Mouse (Mus musculus): Measurements from ENCODE around the gene Bloc1s3. TPM values are rescaled to one million over a fixed set of nuclear protein-coding genes. Genes with fewer than 3 reads are reported as not detected.

Bloc1s3 gene
- 4.3 and 5.0 TPM in 2 replicates for polyA plus RNA-seq (2016; fragmentation: Nextera tagmentation; extraction: Ambion mirVana)

DNA sequence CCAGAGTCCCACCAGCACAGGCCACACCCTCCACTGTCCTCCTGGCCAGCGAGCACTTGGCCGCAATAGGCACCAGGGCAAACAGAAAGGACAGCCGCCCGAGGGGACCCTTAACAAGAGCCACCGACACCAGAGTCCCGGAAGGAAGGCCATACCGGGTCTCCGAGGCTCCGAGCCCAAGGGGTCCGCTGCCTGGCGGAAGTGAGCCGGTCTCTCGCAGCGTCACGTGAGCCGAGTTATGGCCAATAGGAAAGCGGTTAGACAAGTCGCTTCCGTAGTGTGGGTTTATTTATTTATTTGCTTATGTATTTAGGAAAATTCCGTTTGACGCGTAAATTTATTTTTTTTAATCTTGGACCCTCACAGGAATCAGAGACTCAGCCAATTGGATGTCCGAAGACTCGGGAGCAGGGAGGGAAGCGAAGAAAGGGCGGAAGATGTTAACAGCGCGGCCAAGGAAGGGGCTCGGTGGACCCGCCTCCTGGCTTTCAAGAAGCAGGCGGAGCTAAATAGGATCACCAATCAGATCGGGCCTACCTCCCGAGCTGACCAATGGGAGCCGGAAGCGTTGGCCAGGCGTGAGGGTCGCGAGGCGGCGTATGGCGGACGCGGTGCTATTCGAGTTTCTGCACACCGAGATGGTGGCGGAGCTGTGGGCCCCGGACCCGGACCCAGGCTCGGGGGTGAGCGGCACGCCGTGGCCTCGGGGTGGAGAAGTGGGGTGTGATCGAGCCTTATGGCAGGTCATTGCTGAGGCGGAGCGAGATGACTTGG, at the start of gene Bloc1s3, which contains the start of gene Trappc6a:
TSS of gene Bloc1s3 (minus strand) at position 218 of the 774 bp plus-strand sequence.
TSS of gene Trappc6a (plus strand) at position 246 of the 774 bp plus-strand sequence.
- no peaks in the 10 kb centered on the region for H3K36me3 ChIP-seq
- under 1% methylated on average over 56 of the region's 56 CpGs for WGBS
- ATAC-seq (ENCODE audit: low FRiP score, low read depth): peak; percentile 94
- H3K27me3 ChIP-seq: no peaks in the 10 kb centered on the region; the same call in 1 of the 2 replicates
- peak within 1 kb of the TSS; percentile 88 for H3K4me2 ChIP-seq (replicated peaks)
- H3K27ac ChIP-seq (replicated peaks): peak within 1 kb of the TSS; percentile 83
- H3K9ac ChIP-seq (replicated peaks): peak within 1 kb of the TSS; percentile 86
- peak within 1 kb of the TSS; percentile 78 for H3K4me3 ChIP-seq
- H3K9me3 ChIP-seq: no peaks in the 10 kb centered on the region
- H3K4me1 ChIP-seq: peaks cover 20% of the 10 kb centered on the region

DNA sequence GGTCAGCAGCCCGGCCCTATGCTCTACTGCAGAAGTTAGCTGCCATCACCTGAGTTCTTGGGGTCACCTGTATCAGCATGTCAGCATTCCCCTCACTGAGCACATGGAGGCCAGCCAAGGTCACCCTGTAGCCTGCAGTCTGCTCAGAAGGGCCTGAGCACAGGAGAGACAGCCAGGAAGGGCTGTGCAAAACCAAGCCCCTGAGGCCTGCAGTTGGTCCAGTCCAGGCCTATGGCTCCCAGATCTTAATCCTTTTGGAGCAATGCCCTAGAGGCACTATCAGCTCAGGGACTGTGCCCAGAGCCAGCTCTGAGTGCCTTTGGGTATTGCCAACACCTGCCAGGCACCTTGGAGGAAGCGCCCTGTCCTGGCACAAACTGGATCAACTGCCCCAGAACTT, 48.9 kb upstream of the Bloc1s3 start:
- Histone ChIP-seq H3K27ac (replicated peaks) (no peak overlapping the region), H3K4me1 (peaks cover 37% of the 10 kb centered on the region), H3K4me2 (replicated peaks) (no peak overlapping the region), H3K4me3 (no peak overlapping the region), H3K9ac (replicated peaks) (no peak overlapping the region), H3K9me3 (no peaks in the 10 kb centered on the region), H3K36me3 (peaks cover 44% of the 10 kb centered on the region), H3K27me3 (no peaks in the 10 kb centered on the region)
- 91% methylated on average over 2 of the region's 2 CpGs for WGBS
- no peak for ATAC-seq (ENCODE audit: low FRiP score, low read depth)

DNA sequence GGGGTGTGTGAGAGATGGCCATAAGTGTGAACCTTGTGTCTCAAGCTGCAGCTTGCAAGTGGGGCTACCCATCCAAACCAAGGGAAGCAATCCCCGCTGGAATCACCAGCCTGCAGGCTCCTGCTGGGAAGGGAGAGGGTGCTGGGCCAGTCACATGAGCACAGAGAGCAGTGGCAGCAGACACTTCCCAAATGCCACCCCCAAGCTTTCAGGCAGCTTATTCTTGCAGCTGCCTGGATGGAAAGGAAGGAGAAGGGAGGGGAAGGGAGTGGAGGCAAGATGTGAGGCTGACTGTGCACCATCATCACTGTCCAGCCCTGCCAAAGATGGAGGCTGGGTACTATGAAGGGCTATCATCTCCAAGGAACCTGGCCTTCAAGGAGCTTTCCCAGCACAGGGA, 46.0 kb upstream of the Bloc1s3 start:
- Histone ChIP-seq H3K27ac (replicated peaks) (no peak overlapping the region), H3K36me3 (peaks cover 44% of the 10 kb centered on the region), H3K4me2 (replicated peaks) (no peak overlapping the region), H3K9ac (replicated peaks) (no peak overlapping the region), H3K4me1 (peaks cover 15% of the 10 kb centered on the region), H3K27me3 (no peaks in the 10 kb centered on the region), H3K9me3 (no peaks in the 10 kb centered on the region), H3K4me3 (no peak overlapping the region)
- WGBS: 84% methylated on average over 1 of the region's 1 CpGs
- ATAC-seq (ENCODE audit: low FRiP score, low read depth): no peak

DNA sequence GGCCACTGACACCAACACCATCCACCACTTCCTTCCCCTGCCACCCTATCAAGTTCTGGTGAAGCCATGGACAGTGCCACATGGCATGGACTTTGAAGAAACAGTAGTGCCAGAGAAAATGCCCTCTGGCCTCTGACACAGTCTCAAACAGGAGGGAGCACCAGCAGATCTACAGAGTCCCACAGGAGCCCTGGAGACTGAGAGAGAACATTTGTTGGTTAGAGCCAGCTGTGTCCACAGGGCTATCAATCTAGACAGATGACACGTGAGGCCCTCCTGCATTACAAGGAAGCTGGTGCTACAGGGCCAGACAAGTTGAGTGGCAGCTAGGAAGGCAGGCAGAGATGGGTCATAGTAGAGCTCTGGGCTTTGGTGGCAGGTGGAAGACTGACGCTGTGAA, 44.3 kb upstream of the Bloc1s3 start:
- Histone ChIP-seq H3K4me1 (no peaks in the 10 kb centered on the region), H3K27me3 (no peaks in the 10 kb centered on the region), H3K27ac (replicated peaks) (no peak overlapping the region), H3K9ac (replicated peaks) (no peak overlapping the region), H3K36me3 (peaks cover 33% of the 10 kb centered on the region), H3K4me2 (replicated peaks) (no peak overlapping the region), H3K9me3 (no peaks in the 10 kb centered on the region), H3K4me3 (no peak overlapping the region)
- ATAC-seq (ENCODE audit: low FRiP score, low read depth): no peak
- 89% methylated on average over 2 of the region's 2 CpGs for WGBS

DNA sequence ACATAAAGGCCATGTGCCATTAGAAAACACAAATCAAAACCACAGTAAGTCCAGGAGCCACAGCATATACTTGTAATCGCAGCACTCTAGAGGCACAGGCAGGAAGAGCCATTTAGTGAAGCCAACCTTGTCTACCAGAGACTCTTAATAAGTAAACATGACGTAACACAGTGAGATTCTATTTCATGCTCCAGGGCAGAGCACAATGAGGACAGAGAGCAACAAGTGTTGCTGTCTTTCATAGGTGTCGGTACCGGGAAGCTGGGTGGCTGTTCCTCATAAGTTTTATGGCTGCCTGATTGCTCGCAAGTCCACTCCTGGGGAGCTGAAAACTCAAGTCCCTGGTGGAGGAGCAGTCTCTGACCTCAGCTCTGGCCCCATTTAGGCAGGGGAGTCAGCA, 43.5 kb upstream of the Bloc1s3 start:
- H3K4me2 ChIP-seq (replicated peaks): no peak overlapping the region
- H3K9me3 ChIP-seq: no peaks in the 10 kb centered on the region
- no peak overlapping the region for H3K4me3 ChIP-seq
- ATAC-seq (ENCODE audit: low FRiP score, low read depth): no peak
- no peaks in the 10 kb centered on the region for H3K4me1 ChIP-seq
- no peak overlapping the region for H3K9ac ChIP-seq (replicated peaks)
- no peaks in the 10 kb centered on the region for H3K27me3 ChIP-seq
- H3K27ac ChIP-seq (replicated peaks): no peak overlapping the region
- H3K36me3 ChIP-seq: peaks cover 33% of the 10 kb centered on the region
- WGBS: 93% methylated on average over 5 of the region's 5 CpGs

DNA sequence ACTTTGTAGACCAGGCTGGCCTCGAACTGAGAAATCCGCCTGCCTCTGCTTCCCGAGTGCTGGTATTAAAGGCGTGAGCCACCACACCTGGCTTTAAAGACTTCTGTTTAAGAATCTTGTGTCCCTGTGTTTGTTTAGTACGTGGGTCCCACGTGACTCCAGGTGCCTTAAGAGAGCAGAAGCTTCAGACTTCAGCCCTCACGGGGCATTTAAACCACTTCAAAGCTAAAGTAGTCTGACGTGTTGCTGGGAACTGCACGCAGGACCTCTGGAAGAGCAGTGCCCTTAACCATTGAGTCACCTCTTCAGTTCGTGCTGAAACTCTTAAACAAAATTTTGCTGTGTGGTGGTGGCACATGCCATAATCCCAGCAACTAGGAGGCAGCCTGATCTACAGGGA, 41.2 kb upstream of the Bloc1s3 start:
- no peak for ATAC-seq (ENCODE audit: low FRiP score, low read depth)
- H3K4me1 ChIP-seq: no peaks in the 10 kb centered on the region
- no peaks in the 10 kb centered on the region for H3K9me3 ChIP-seq
- H3K9ac ChIP-seq (replicated peaks): no peak overlapping the region
- no peaks in the 10 kb centered on the region for H3K27me3 ChIP-seq
- 92% methylated on average over 10 of the region's 10 CpGs for WGBS
- no peak overlapping the region for H3K27ac ChIP-seq (replicated peaks)
- H3K4me3 ChIP-seq: no peak overlapping the region
- H3K4me2 ChIP-seq (replicated peaks): no peak overlapping the region
- H3K36me3 ChIP-seq: peaks cover 17% of the 10 kb centered on the region

DNA sequence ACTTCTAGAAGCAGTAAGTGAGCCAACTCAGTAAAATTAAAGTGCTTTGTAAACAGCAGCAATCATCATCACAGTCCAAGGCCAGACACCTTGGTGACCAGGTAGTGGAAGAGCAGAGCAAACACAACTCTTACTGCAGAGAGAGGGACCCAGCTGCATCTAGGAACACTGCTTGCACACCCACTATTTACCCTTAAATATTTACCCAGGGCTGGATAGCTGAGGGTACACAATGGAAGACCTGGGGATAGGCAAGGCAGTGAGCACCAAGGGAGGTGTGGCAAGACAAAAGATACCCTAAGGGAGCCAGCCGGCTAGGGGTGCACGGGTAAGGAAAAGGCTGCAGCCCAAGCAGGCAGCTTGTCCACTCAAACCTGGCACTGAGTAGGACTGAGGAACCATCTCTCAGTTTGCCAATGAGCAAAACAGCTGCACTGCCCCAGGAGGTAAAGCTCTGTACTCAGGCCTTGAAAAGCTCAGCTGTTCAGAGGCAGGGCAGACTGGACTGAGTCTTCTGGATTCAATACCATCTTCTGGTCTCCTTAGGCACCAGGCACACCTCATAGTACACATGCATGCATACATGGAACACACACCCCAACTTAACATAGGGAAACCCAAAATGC, 39.3 kb upstream of the Bloc1s3 start:
- no peak overlapping the region for H3K27ac ChIP-seq (replicated peaks)
- no peak for ATAC-seq (ENCODE audit: low FRiP score, low read depth)
- H3K4me2 ChIP-seq (replicated peaks): no peak overlapping the region
- no peaks in the 10 kb centered on the region for H3K36me3 ChIP-seq
- H3K9me3 ChIP-seq: no peaks in the 10 kb centered on the region
- peaks cover 3% of the 10 kb centered on the region for H3K4me1 ChIP-seq
- WGBS: 73% methylated on average over 2 of the region's 2 CpGs
- no peaks in the 10 kb centered on the region for H3K27me3 ChIP-seq
- no peak overlapping the region for H3K9ac ChIP-seq (replicated peaks)
- H3K4me3 ChIP-seq: no peak overlapping the region

DNA sequence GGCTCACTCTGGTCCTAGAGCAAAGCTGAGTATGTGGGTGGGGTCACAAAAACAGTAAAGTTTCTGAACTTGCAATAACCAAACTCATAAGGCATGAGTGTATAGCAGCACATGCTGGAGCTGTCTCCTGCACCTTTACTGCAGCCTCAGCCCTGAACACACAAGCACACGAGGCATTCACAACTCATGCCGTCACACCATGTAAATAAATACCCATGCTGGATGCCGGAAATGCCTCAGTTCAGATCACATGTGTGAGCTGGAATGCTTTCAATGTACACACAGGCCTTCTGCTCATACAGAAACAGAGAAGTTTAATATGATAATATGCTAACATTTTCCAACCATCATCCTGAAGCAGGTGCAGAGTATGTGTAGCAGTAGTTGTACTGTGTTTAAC, 37.8 kb upstream of the Bloc1s3 start:
- Histone ChIP-seq H3K9me3 (no peaks in the 10 kb centered on the region), H3K9ac (replicated peaks) (no peak overlapping the region), H3K4me3 (no peak overlapping the region), H3K27me3 (no peaks in the 10 kb centered on the region), H3K27ac (replicated peaks) (peak overlapping the region; percentile 15; the same call in 1 of the 2 replicates), H3K4me1 (peaks cover 13% of the 10 kb centered on the region), H3K4me2 (replicated peaks) (no peak overlapping the region), H3K36me3 (no peaks in the 10 kb centered on the region)
- WGBS: 85% methylated on average over 3 of the region's 3 CpGs
- ATAC-seq (ENCODE audit: low FRiP score, low read depth): no peak

DNA sequence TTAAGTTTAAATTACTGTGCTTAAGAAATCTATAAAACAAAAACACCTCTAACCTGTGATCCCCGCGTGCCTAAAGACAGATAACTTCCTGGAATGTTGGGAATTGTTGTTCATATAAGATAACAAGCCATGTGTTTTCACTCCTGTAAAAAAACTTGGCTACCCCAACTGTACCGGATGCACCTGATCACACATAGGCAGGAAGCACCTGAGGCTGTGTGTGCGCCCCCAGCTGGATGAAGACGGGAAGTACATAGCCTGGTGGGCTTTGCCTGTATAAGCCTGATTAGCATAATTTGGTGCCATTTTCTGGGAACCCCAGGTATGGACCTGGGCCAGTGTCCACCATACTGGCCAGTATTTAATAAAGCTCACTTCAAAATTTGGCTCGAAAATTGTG, 35.4 kb upstream of the Bloc1s3 start:
- Histone ChIP-seq H3K27ac (replicated peaks) (no peak overlapping the region), H3K4me2 (replicated peaks) (no peak overlapping the region), H3K27me3 (no peaks in the 10 kb centered on the region), H3K4me1 (peaks cover 13% of the 10 kb centered on the region), H3K9ac (replicated peaks) (no peak overlapping the region), H3K9me3 (no peaks in the 10 kb centered on the region), H3K36me3 (no peaks in the 10 kb centered on the region), H3K4me3 (no peak overlapping the region)
- WGBS: 63% methylated on average over 6 of the region's 6 CpGs
- ATAC-seq (ENCODE audit: low FRiP score, low read depth): no peak

DNA sequence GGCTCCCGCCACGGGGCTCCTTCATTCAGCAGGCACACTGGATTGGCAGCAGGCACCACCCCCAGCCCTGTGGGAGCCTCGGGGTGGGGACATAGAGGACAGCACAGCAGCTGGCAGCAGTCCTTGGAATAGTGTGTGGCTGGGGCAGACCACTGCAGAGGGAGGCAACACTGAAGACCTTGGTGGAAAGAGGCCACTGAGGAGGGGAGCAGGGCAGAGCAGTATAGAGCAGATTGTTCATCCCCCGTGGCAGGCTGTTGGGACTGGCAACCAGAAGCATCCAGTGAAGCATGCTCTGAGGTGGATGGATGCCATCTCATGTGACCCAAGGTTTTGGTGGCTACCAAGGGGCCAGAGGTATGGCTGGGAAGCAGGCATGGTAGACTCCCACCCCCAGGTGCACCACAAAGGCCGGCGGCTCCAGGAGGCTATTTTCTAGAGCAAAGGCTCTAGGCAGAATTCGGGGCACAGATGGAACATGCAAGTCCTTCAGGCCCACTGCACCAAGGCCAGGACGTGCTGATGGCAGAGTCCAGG, 34.1 kb upstream of the Bloc1s3 start:
- no peak overlapping the region for H3K4me3 ChIP-seq
- WGBS: 70% methylated on average over 8 of the region's 8 CpGs
- H3K27ac ChIP-seq (replicated peaks): 0 out of 2 replicates have a peak overlapping the region, but pooled peaks have one; percentile 39
- H3K9ac ChIP-seq (replicated peaks): no peak overlapping the region
- H3K9me3 ChIP-seq: no peaks in the 10 kb centered on the region
- ATAC-seq (ENCODE audit: low FRiP score, low read depth): peak; percentile 79
- no peaks in the 10 kb centered on the region for H3K27me3 ChIP-seq
- H3K4me1 ChIP-seq: peaks cover 16% of the 10 kb centered on the region
- no peaks in the 10 kb centered on the region for H3K36me3 ChIP-seq
- H3K4me2 ChIP-seq (replicated peaks): no peak overlapping the region; the same call in 1 of the 2 replicates

DNA sequence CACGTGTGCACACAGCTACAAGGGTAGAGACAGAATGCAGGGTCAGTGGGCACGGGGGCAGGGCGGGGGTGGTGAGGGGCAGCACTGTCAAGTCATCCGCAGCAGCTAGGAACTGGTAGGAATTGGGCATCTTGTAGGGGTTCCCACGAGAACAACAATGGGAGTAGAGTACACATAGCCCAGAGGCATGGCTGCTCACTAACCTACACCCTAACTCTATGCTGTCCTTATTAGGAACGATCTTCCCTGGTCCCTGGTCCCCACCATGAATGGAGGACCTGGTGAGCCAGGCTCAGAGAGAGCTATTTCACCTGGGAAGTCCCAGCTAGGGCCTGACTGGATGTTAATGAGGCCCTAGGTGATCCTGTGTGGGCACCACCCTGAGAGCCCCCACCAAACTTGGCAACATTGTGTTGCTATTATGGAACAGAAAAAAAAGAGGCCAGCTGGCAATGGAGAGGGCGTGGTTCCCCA, 33.6 kb upstream of the Bloc1s3 start:
- Histone ChIP-seq H3K27ac (replicated peaks) (0 out of 2 replicates have a peak overlapping the region, but pooled peaks have one; percentile 39), H3K9ac (replicated peaks) (no peak overlapping the region), H3K27me3 (no peaks in the 10 kb centered on the region), H3K36me3 (no peaks in the 10 kb centered on the region), H3K4me1 (peaks cover 16% of the 10 kb centered on the region), H3K4me2 (replicated peaks) (no peak overlapping the region), H3K9me3 (no peaks in the 10 kb centered on the region), H3K4me3 (no peak overlapping the region)
- no peak; the same call in 1 of the 2 replicates for ATAC-seq (ENCODE audit: low FRiP score, low read depth)
- WGBS: 88% methylated on average over 7 of the region's 7 CpGs
